Mouse (Mus musculus): ENCODE measurements around the gene Zfp663. TPM values are rescaled to one million over a fixed set of nuclear protein-coding genes. Genes with fewer than 3 reads are reported as not detected.

Zfp663 gene
- polyA plus RNA-seq, 1 experiment from 2014 or later, result 0.05 TPM

GRCm38 (mm10) chr2:165301409-165301808, 67.1 kb downstream of the Zfp663 start:
- DNase-seq (ENCODE audit: low spot score) (no peak), ATAC-seq (ENCODE audit: low FRiP score, low TSS enrichment) (no peak)
- Histone ChIP-seq H3K4me2 (replicated peaks; ENCODE audit: low read depth) (no peak overlapping the region), H3K4me3 (ENCODE audit: low read depth, low read length) (no peak overlapping the region), H3K27me3 (ENCODE audit: control insufficient read depth, insufficient read depth, low read length) (no peaks in the 10 kb centered on the region), H3K4me1 (replicated peaks; ENCODE audit: control insufficient read depth, insufficient read depth) (no peaks in the 10 kb centered on the region), H3K27ac (replicated peaks) (no peak overlapping the region), H3K9ac (ENCODE audit: low read length) (no peak overlapping the region), H3K36me3 (ENCODE audit: control insufficient read depth, insufficient read depth, low read length) (peaks cover 35% of the 10 kb centered on the region), H3K9me3 (ENCODE audit: control insufficient read depth, low read length) (no peaks in the 10 kb centered on the region)
- TF ChIP-seq CTCF (IDR thresholded peaks at IDR 0.05; ENCODE audit: low read depth), result no peak
- no peak for TF ChIP-seq EP300 (optimal IDR thresholded peaks at IDR 0.05)
- 75% methylated on average over 3 of the region's 3 CpGs for WGBS

Other genes starting within 250 kb of the Zfp663 start
- 0.05 and 0.08 TPM in 2 replicates for gene Cdh22, start 133.9 kb downstream of the Zfp663 start, polyA plus RNA-seq (2015; fragmentation: Nextera tagmentation; extraction: Ambion mirVana)
- 38.5 and 39.3 TPM in 2 replicates for gene Slc35c2, start 80.9 kb downstream of the Zfp663 start, polyA plus RNA-seq (2015; fragmentation: Nextera tagmentation; extraction: Ambion mirVana)
- gene Elmo2, start 42.2 kb downstream of the Zfp663 start, polyA plus RNA-seq (2015; fragmentation: Nextera tagmentation; extraction: Ambion mirVana), result 21.2 and 22.6 TPM in 2 replicates
- gene Zfp334, start 19.5 kb upstream of the Zfp663 start, polyA plus RNA-seq (2015; fragmentation: Nextera tagmentation; extraction: Ambion mirVana), result 1.2 and 1.3 TPM in 2 replicates
- gene Ocstamp, start 31.7 kb upstream of the Zfp663 start, polyA plus RNA-seq (2015; fragmentation: Nextera tagmentation; extraction: Ambion mirVana), result 0.21 and 0.23 TPM in 2 replicates
- gene Slc13a3, start 104.5 kb upstream of the Zfp663 start, polyA plus RNA-seq (2015; fragmentation: Nextera tagmentation; extraction: Ambion mirVana), result 0.34 and 0.64 TPM in 2 replicates
- gene Trp53rka, start 124.6 kb upstream of the Zfp663 start, polyA plus RNA-seq (2015; fragmentation: Nextera tagmentation; extraction: Ambion mirVana), result 19.7 and 21.3 TPM in 2 replicates
- gene Slc2a10, start 135.1 kb upstream of the Zfp663 start, polyA plus RNA-seq (2015; fragmentation: Nextera tagmentation; extraction: Ambion mirVana), result 10.1 and 10.7 TPM in 2 replicates
- 15.5 and 21.6 TPM in 2 replicates for gene Eya2, start 226.3 kb upstream of the Zfp663 start, polyA plus RNA-seq (2015; fragmentation: Nextera tagmentation; extraction: Ambion mirVana)